Mouse (Mus musculus) adrenal gland, postnatal 14 days (tissue): ENCODE data around the gene Cnot1. TPM values are rescaled to one million over a fixed set of nuclear protein-coding genes. Genes with fewer than 3 reads are reported as not detected.
A peak's percentile ranks its signal among the peaks of the same experiment; 100 is the strongest.

Experiments used
- DNase-seq: peaks from one replicate; pipeline ENCODE4 v3.0.0; 2021; ENCODE audit warnings: mixed read lengths
- microRNA-seq, 2 experiments: library from miRNA; unstranded; fragments of <30 nt; microRNA quantifications; one replicate each; pipeline ENCODE4 v1.2.0; 2021
- total RNA-seq: library from RNA; stranded (reverse); gene quantifications from 2 replicates; pipeline ENCODE4 v1.2.3, GENCODE M21; 2021

The Cnot1 gene
- total RNA-seq, 1 experiment from 2014 or later = 144 TPM

GRCm38 (mm10) chr8:95688073-95688672 lies 119.1 kb downstream of the Cnot1 start:
- peak; percentile 54 for DNase-seq

- peak; percentile 27 for DNase-seq
Measured at GRCm38 (mm10) chr8:95678024-95678611, 129.1 kb downstream of the Cnot1 start.

- DNase-seq = peak; percentile 34
Measured at GRCm38 (mm10) chr8:95677591-95678023, 129.7 kb downstream of the Cnot1 start.

DNA sequence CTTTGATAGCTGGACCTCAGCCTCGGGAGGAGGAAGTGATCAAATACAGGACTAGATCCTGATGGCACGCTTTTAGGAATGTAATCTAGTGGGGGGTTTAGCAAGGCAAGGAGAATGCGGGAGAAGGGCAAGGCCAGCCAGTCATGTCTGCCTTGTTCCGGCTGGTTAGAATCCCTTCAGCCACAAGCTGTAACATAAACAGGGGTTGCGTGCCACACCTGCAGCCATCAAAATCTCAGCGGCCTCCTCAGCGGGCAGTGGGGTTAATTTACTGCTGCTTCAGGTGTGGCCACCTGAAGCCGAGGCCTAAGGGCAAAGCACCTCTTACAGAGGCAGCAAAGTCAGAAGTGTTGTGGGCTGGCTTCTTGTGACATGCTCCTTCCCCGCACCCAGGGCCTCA lies 130.6 kb downstream of the Cnot1 start, which contains the start of gene Ndrg4:
Ndrg4 (plus strand) TSS at position 350 of the 400 bp plus-strand sequence.
- no peak for DNase-seq

GRCm38 (mm10) chr8:95672811-95673210 lies 134.5 kb downstream of the Cnot1 start:
- peak; percentile 64 for DNase-seq

GRCm38 (mm10) chr8:95671861-95672260 lies 135.4 kb downstream of the Cnot1 start:
- DNase-seq = no peak

GRCm38 (mm10) chr8:95669967-95670366 lies 137.3 kb downstream of the Cnot1 start:
- no peak for DNase-seq

Small RNA genes within 50 kb of the gene (microRNA-seq; reads per million reads assigned to microRNA genes)
- gene Mir7073 = 0.85 to 1.9 reads per million in 2 experiments

Other genes with a start within 250 kb of the Cnot1 start
- not detected in 2 replicates for gene Prss54, start 231.1 kb downstream of the Cnot1 start, total RNA-seq
- gene Gins3, start 174.0 kb downstream of the Cnot1 start, total RNA-seq = 2.9 and 4.1 TPM in 2 replicates
- 19.8 and 36.4 TPM in 2 replicates for gene Ndrg4, start 130.5 kb downstream of the Cnot1 start, total RNA-seq
- gene Setd6, start 91.6 kb downstream of the Cnot1 start, total RNA-seq = 24.6 and 26.9 TPM in 2 replicates
- gene Sap18b, start 17.9 kb upstream of the Cnot1 start, total RNA-seq = 188 and 211 TPM in 2 replicates
- gene Slc38a7, start 46.1 kb upstream of the Cnot1 start, total RNA-seq = 13.3 and 13.6 TPM in 2 replicates
- 99.6 and 129 TPM in 2 replicates for gene Got2, start 81.1 kb upstream of the Cnot1 start, total RNA-seq